Mouse (Mus musculus) heart, adult 2 months (tissue): Measurements from ENCODE around the gene Cabcoco1.

Experiments used
- EP300 ChIP-seq: fragments of 200-500 bp; IDR thresholded peaks from 2 replicates; pipeline ENCODE4 v1.6.1; 2011; ENCODE audit warnings: low read depth, low read length, control low read depth; ENCODE audit not compliant: insufficient read depth
- POLR2A ChIP-seq: fragments of 200-500 bp; IDR thresholded peaks from 2 replicates; pipeline ENCODE4 v1.6.1; 2011; ENCODE audit warnings: mild to moderate bottlenecking, low read depth, low read length, control low read depth; ENCODE audit not compliant: insufficient read depth

GRCm38 (mm10) chr10:68405936-68406335 is 135.8 kb downstream of the Cabcoco1 start:
- TF ChIP-seq EP300, result no peak
- no peak for TF ChIP-seq POLR2A
